8 mouse cellular contexts compared by ENCODE assay signal in genomic region chr11:77512891-77513810, GRCm38 (mm10). TPM values are rescaled to one million over a fixed set of nuclear protein-coding genes. Genes with fewer than 3 reads are reported as not detected.
DNase-seq lines count a peak whose midpoint lies in the region; ATAC-seq and TF ChIP-seq lines count a peak whose summit lies in the region.

No protein-coding gene starts in this region.

- H3K36me3 ChIP-seq in hindbrain, embryonic 14.5 days (replicated peaks; ENCODE audit: control insufficient read depth, insufficient read depth) = no peaks in the 10 kb centered on the region
- H3K36me3 ChIP-seq in limb, embryonic 11.5 days (ENCODE audit: control insufficient read depth, insufficient read depth, low read length) = no peaks in the 10 kb centered on the region
- no peaks in the 10 kb centered on the region for H3K36me3 ChIP-seq in midbrain, embryonic 11.5 days (ENCODE audit: control insufficient read depth, insufficient read depth, low read length)
- no peaks in the 10 kb centered on the region for H3K36me3 ChIP-seq in spleen, adult 2 months (ENCODE audit: control insufficient read depth, insufficient read depth, low read length)

- peak overlapping the region; percentile 66 for H3K9ac ChIP-seq in hindbrain, embryonic 14.5 days
- peak overlapping the region; percentile 55 for H3K9ac ChIP-seq in limb, embryonic 11.5 days (ENCODE audit: low read length)
- H3K9ac ChIP-seq in midbrain, embryonic 11.5 days (ENCODE audit: low read length) = peak overlapping the region; percentile 68

- peak overlapping the region; percentile 80 for H3K27ac ChIP-seq in layer of hippocampus, adult 2 months
- no peak overlapping the region; the same call in 1 of the 2 replicates for H3K27ac ChIP-seq in hindbrain, embryonic 14.5 days
- H3K27ac ChIP-seq in limb, embryonic 11.5 days (replicated peaks; ENCODE audit: low read depth, low read length) = no peak overlapping the region
- no peak overlapping the region for H3K27ac ChIP-seq in midbrain, embryonic 11.5 days (ENCODE audit: low read depth, low read length)
- peak overlapping the region; percentile 74 for H3K27ac ChIP-seq in spleen, adult 2 months (ENCODE audit: insufficient read depth, low read length)

- H3K9me3 ChIP-seq in hindbrain, embryonic 14.5 days (ENCODE audit: control insufficient read depth, low read length) = no peaks in the 10 kb centered on the region
- H3K9me3 ChIP-seq in limb, embryonic 11.5 days (ENCODE audit: control insufficient read depth, low read length) = no peaks in the 10 kb centered on the region; the same call in 1 of the 2 replicates
- no peaks in the 10 kb centered on the region for H3K9me3 ChIP-seq in midbrain, embryonic 11.5 days (ENCODE audit: control insufficient read depth, low read length)

- H3K27me3 ChIP-seq in hindbrain, embryonic 14.5 days (ENCODE audit: control insufficient read depth, insufficient read depth, low read length) = peaks cover 24% of the 10 kb centered on the region
- peaks cover 19% of the 10 kb centered on the region for H3K27me3 ChIP-seq in limb, embryonic 11.5 days (ENCODE audit: control insufficient read depth, insufficient read depth, low read length)
- H3K27me3 ChIP-seq in midbrain, embryonic 11.5 days (ENCODE audit: control insufficient read depth, insufficient read depth, low read length) = peaks cover 14% of the 10 kb centered on the region
- peaks cover 6% of the 10 kb centered on the region for H3K27me3 ChIP-seq in spleen, adult 2 months (ENCODE audit: control insufficient read depth, insufficient read depth, low read length)

- H3K4me1 ChIP-seq in hindbrain, embryonic 14.5 days (replicated peaks; ENCODE audit: control insufficient read depth, insufficient read depth, low read length) = peaks cover 30% of the 10 kb centered on the region
- peaks cover 28% of the 10 kb centered on the region for H3K4me1 ChIP-seq in limb, embryonic 11.5 days (ENCODE audit: control insufficient read depth, insufficient read depth, low read length)
- peaks cover 35% of the 10 kb centered on the region for H3K4me1 ChIP-seq in midbrain, embryonic 11.5 days (ENCODE audit: control insufficient read depth, insufficient read depth, low read length)
- peaks cover 22% of the 10 kb centered on the region for H3K4me1 ChIP-seq in spleen, adult 2 months (ENCODE audit: control insufficient read depth, insufficient read depth, insufficient read length)

- DNase-seq in layer of hippocampus, adult 2 months (ENCODE audit: low spot score in 2 of 2) = peak in 1 of 2 experiments; percentile 64
- DNase-seq in layer of hippocampus, adult 8-10 months (ENCODE audit: low spot score in 2 of 2) = no peak
- peak; percentile 76 for DNase-seq in cerebellum, adult 9-10 months
- peak; percentile 82 for DNase-seq in gastrocnemius, adult 18-20 months (ENCODE audit: low spot score)
- peak; percentile 83 for DNase-seq in hindbrain, embryonic 14.5 days (ENCODE audit: low spot score)
- peak; percentile 93 for DNase-seq in limb, embryonic 11.5 days (ENCODE audit: low spot score)
- peak; percentile 99 for DNase-seq in midbrain, embryonic 11.5 days (ENCODE audit: low spot score, missing footprints)
- peak; percentile 72 to 82 for DNase-seq in spleen, adult 2 months (ENCODE audit: low read depth in 1 of 2, low spot score in 2 of 2)

- peak overlapping the region; percentile 97 for H3K4me2 ChIP-seq in hindbrain, embryonic 14.5 days (replicated peaks)
- H3K4me2 ChIP-seq in limb, embryonic 11.5 days (ENCODE audit: low read depth, severe bottlenecking) = peak overlapping the region; percentile 92
- peak overlapping the region; percentile 81 for H3K4me2 ChIP-seq in midbrain, embryonic 11.5 days

- TF ChIP-seq CTCF in layer of hippocampus, adult 2 months (conservative IDR thresholded peaks at IDR 0.05) = no peak; the same call in 1 of the 2 replicates
- TF ChIP-seq CTCF in spleen, adult 2 months (IDR thresholded peaks at IDR 0.05; ENCODE audit: extremely low read depth, insufficient read depth, insufficient read length, insufficient replicate concordance) = no peak

- no peak; the same call in 1 of the 2 replicates for TF ChIP-seq POLR2A in spleen, adult 2 months (IDR thresholded peaks at IDR 0.05; ENCODE audit: low read depth, low read length)

- H3K4me3 ChIP-seq in layer of hippocampus, adult 2 months = peak overlapping the region; percentile 79
- H3K4me3 ChIP-seq in hindbrain, embryonic 14.5 days (replicated peaks; ENCODE audit: low read length) = peak overlapping the region; percentile 62
- H3K4me3 ChIP-seq in limb, embryonic 11.5 days (ENCODE audit: low read depth, low read length) = peak overlapping the region; percentile 54
- H3K4me3 ChIP-seq in midbrain, embryonic 11.5 days (ENCODE audit: low read depth, low read length) = peak overlapping the region; percentile 59
- H3K4me3 ChIP-seq in spleen, adult 2 months (ENCODE audit: extremely low read depth, insufficient read depth, insufficient read length) = peak overlapping the region; percentile 74

- ATAC-seq in hindbrain, embryonic 14.5 days (ENCODE audit: low FRiP score) = peak; percentile 72
- ATAC-seq in limb, embryonic 11.5 days (ENCODE audit: insufficient number of reproducible peaks, low FRiP score, low TSS enrichment, low read depth) = peak; percentile 58
- peak; percentile 53 for ATAC-seq in midbrain, embryonic 11.5 days (ENCODE audit: low FRiP score)

- WGBS in hindbrain, embryonic 14.5 days = under 1% methylated on average over 80 of the region's 84 CpGs
- WGBS in limb, embryonic 11.5 days = 0% methylated on average over 62 of the region's 84 CpGs
- under 1% methylated on average over 73 of the region's 84 CpGs for WGBS in midbrain, embryonic 11.5 days
- WGBS in spleen, adult 2 months = under 1% methylated on average over 49 of the region's 84 CpGs

RNA-seq across cellular contexts. Expression of gene Abhd15, which starts 1.8 kb away (rescaled TPM):
- 1 to 10 TPM; 1.4 to 1.7 TPM for total RNA-seq in layer of hippocampus, adult 2 months (2021)
- 1 to 10 TPM; 1.0 to 2.4 (median 1.6) TPM for total RNA-seq in layer of hippocampus, adult 8-10 months (2022)
- total RNA-seq in gastrocnemius, adult 18-20 months (2021) = under 1 TPM; 0.43 to 0.87 TPM
- 1.7 and 2.7 TPM in 2 replicates for polyA plus RNA-seq in hindbrain, embryonic 14.5 days (2014; fragmentation: Nextera tagmentation; extraction: Ambion mirVana)
- polyA plus RNA-seq in limb, embryonic 11.5 days (2014; fragmentation: Nextera tagmentation; extraction: Ambion mirVana) = 0.71 and 1.3 TPM in 2 replicates
- polyA plus RNA-seq in midbrain, embryonic 11.5 days (2014; fragmentation: Nextera tagmentation; extraction: Ambion mirVana) = 1.9 and 2.1 TPM in 2 replicates
- 4.1 and 6.5 TPM in 2 replicates for polyA plus RNA-seq in spleen, adult 2 months (2012; rRNA removed)

RNA-seq across cellular contexts. Expression of gene Trp53i13, which starts 2.6 kb away (rescaled TPM):
- 1 to 10 TPM; 5.7 to 7.4 TPM for total RNA-seq in layer of hippocampus, adult 2 months (2021)
- total RNA-seq in layer of hippocampus, adult 8-10 months (2022) = 1 to 10 TPM; 4.9 to 9.1 (median 8.8) TPM
- 1 to 10 TPM; 2.5 to 3.5 TPM for total RNA-seq in gastrocnemius, adult 18-20 months (2021)
- 13.3 and 15.1 TPM in 2 replicates for polyA plus RNA-seq in hindbrain, embryonic 14.5 days (2014; fragmentation: Nextera tagmentation; extraction: Ambion mirVana)
- 42.2 and 43.4 TPM in 2 replicates for polyA plus RNA-seq in limb, embryonic 11.5 days (2014; fragmentation: Nextera tagmentation; extraction: Ambion mirVana)
- 25.5 and 27.3 TPM in 2 replicates for polyA plus RNA-seq in midbrain, embryonic 11.5 days (2014; fragmentation: Nextera tagmentation; extraction: Ambion mirVana)
- polyA plus RNA-seq in spleen, adult 2 months (2012; rRNA removed) = 16.6 and 18.7 TPM in 2 replicates

RNA-seq across cellular contexts. Expression of gene Gm10392, which starts 5.8 kb away (rescaled TPM):
- not detected for total RNA-seq in layer of hippocampus, adult 2 months (2021)
- under 1 TPM in 1 of 4 experiments, not detected in 3; 0.20 TPM for total RNA-seq in layer of hippocampus, adult 8-10 months (2022)
- total RNA-seq in gastrocnemius, adult 18-20 months (2021) = not detected
- polyA plus RNA-seq in hindbrain, embryonic 14.5 days (2014; fragmentation: Nextera tagmentation; extraction: Ambion mirVana) = not detected in 2 replicates
- 0.17 TPM in 1 of 2 replicates, not detected in the other for polyA plus RNA-seq in limb, embryonic 11.5 days (2014; fragmentation: Nextera tagmentation; extraction: Ambion mirVana)
- 0.10 TPM in 1 of 2 replicates, not detected in the other for polyA plus RNA-seq in midbrain, embryonic 11.5 days (2014; fragmentation: Nextera tagmentation; extraction: Ambion mirVana)
- polyA plus RNA-seq in spleen, adult 2 months (2012; rRNA removed) = 0.16 and 0.50 TPM in 2 replicates

RNA-seq across cellular contexts. Expression of gene Git1, which starts 19.8 kb away (rescaled TPM):
- 100 to 1,000 TPM; 295 to 316 TPM for total RNA-seq in layer of hippocampus, adult 2 months (2021)
- total RNA-seq in layer of hippocampus, adult 8-10 months (2022) = 100 to 1,000 TPM; 266 to 292 (median 282) TPM
- 10 to 100 TPM; 28.0 to 37.1 TPM for total RNA-seq in gastrocnemius, adult 18-20 months (2021)
- 21.3 and 23.2 TPM in 2 replicates for polyA plus RNA-seq in hindbrain, embryonic 14.5 days (2014; fragmentation: Nextera tagmentation; extraction: Ambion mirVana)
- polyA plus RNA-seq in limb, embryonic 11.5 days (2014; fragmentation: Nextera tagmentation; extraction: Ambion mirVana) = 16.4 and 17.0 TPM in 2 replicates
- polyA plus RNA-seq in midbrain, embryonic 11.5 days (2014; fragmentation: Nextera tagmentation; extraction: Ambion mirVana) = 11.3 and 13.8 TPM in 2 replicates
- polyA plus RNA-seq in spleen, adult 2 months (2012; rRNA removed) = 36.2 and 44.3 TPM in 2 replicates

RNA-seq across cellular contexts. Expression of gene Ankrd13b, which starts 23.7 kb away (rescaled TPM):
- total RNA-seq in layer of hippocampus, adult 2 months (2021) = 10 to 100 TPM; 80.1 to 81.7 TPM
- total RNA-seq in layer of hippocampus, adult 8-10 months (2022) = 10 to 100 TPM; 71.2 to 78.4 (median 73.7) TPM
- 10 to 100 TPM; 10.6 to 11.6 TPM for total RNA-seq in gastrocnemius, adult 18-20 months (2021)
- 44.5 and 45.0 TPM in 2 replicates for polyA plus RNA-seq in hindbrain, embryonic 14.5 days (2014; fragmentation: Nextera tagmentation; extraction: Ambion mirVana)
- polyA plus RNA-seq in limb, embryonic 11.5 days (2014; fragmentation: Nextera tagmentation; extraction: Ambion mirVana) = 12.8 and 13.3 TPM in 2 replicates
- 9.5 and 13.5 TPM in 2 replicates for polyA plus RNA-seq in midbrain, embryonic 11.5 days (2014; fragmentation: Nextera tagmentation; extraction: Ambion mirVana)
- 8.9 and 10.6 TPM in 2 replicates for polyA plus RNA-seq in spleen, adult 2 months (2012; rRNA removed)

Comparison
In these comparisons a context has a peak if more than half of its experiments do, and no peak if none do; other contexts are left out.
1. DNase-seq: peak in cerebellum, adult 9-10 months (single experiment), gastrocnemius, adult 18-20 months (single experiment), hindbrain, embryonic 14.5 days (single experiment), limb, embryonic 11.5 days (single experiment), midbrain, embryonic 11.5 days (single experiment) and spleen, adult 2 months (2 of 2); none in layer of hippocampus, adult 8-10 months (0 of 2).
2. H3K27ac ChIP-seq: peak in layer of hippocampus, adult 2 months (single experiment) and spleen, adult 2 months (single experiment); none in hindbrain, embryonic 14.5 days (single experiment), limb, embryonic 11.5 days (single experiment) and midbrain, embryonic 11.5 days (single experiment).
3. Peak in every context shown above with its lines, with median percentiles within 50 percentile points of each other: H3K4me3 ChIP-seq, ATAC-seq, H3K4me2 ChIP-seq and H3K9ac ChIP-seq.